Mouse (Mus musculus) CH12.LX (cell line): ENCODE data around the gene Sufu. TPM values are rescaled to one million over a fixed set of nuclear protein-coding genes. Genes with fewer than 3 reads are reported as not detected.

ENCODE experiments used
- DNase-seq: peaks from one replicate; pipeline ENCODE4 v3.0.0-alpha.2; 2013; ENCODE audit errors: extremely low read depth
- H3K27ac ChIP-seq: 2 replicates; pipeline ENCODE4 v1.5.1; 2012; ENCODE audit warnings: low read depth, mild to moderate bottlenecking, control low read depth, moderate library complexity; ENCODE audit not compliant: insufficient read depth
- H3K27me3 ChIP-seq: replicated peaks from 2 replicates; pipeline ENCODE3; 2012; ENCODE audit warnings: inconsistent platforms
- H3K36me3 ChIP-seq, 2 experiments: replicated peaks in 1 of 2; 2 replicates each; pipeline versions ENCODE3 to v1.6.1; 2012; ENCODE audit warnings: inconsistent platforms in 1 of 2, low read length in 1 of 2, mild to moderate bottlenecking in 1 of 2, mixed read lengths in 1 of 2, moderate library complexity in 1 of 2; ENCODE audit not compliant: control insufficient read depth in 1 of 2, insufficient read depth in 1 of 2
- H3K4me1 ChIP-seq, 2 experiments: 2 replicates each; pipeline ENCODE4 v1.6.1; 2012; ENCODE audit warnings: inconsistent platforms in 1 of 2, moderate library complexity in 1 of 2; ENCODE audit not compliant: insufficient read depth in 2 of 2, control insufficient read depth in 1 of 2
- H3K4me2 ChIP-seq: 2 replicates; pipeline ENCODE4 v1.6.1; 2012; ENCODE audit warnings: low read depth, mild to moderate bottlenecking, control low read depth; ENCODE audit not compliant: poor library complexity, insufficient read depth, severe bottlenecking
- H3K4me3 ChIP-seq, 3 experiments: fragments of 150-350 bp in 1 of 3; sonication (generic) in 1 of 3; replicated peaks in 1 of 3; 2 replicates each; pipeline versions ENCODE3 to v1.5.1; 2011 to 2012; ENCODE audit warnings: low read depth in 2 of 3, low read length in 2 of 3, mild to moderate bottlenecking in 2 of 3, moderate library complexity in 2 of 3, control low read depth in 1 of 3, improper control_type of control experiment in 1 of 3, inconsistent platforms in 1 of 3, mixed read lengths in 1 of 3; ENCODE audit not compliant: poor library complexity in 1 of 3
- H3K79me2 ChIP-seq: replicated peaks from 2 replicates; pipeline ENCODE4 v1.6.1; 2012; ENCODE audit warnings: mild to moderate bottlenecking, moderate library complexity; ENCODE audit not compliant: control insufficient read depth, poor library complexity, insufficient read depth, severe bottlenecking; ENCODE audit errors: extremely low read depth
- H3K9ac ChIP-seq: 2 replicates; pipeline ENCODE4 v1.6.1; 2012; ENCODE audit warnings: low read depth, mild to moderate bottlenecking, control low read depth, moderate library complexity; ENCODE audit not compliant: insufficient read depth
- H3K9me3 ChIP-seq: replicated peaks from 2 replicates; pipeline ENCODE3; 2012; ENCODE audit warnings: low read length, inconsistent platforms, mixed read lengths
- BHLHE40 ChIP-seq: IDR thresholded peaks from 2 replicates; pipeline ENCODE4 v1.6.1; 2011; ENCODE audit warnings: mild to moderate bottlenecking, low read depth, low read length, improper control_type of control experiment
- CTCF ChIP-seq, 2 experiments: IDR thresholded peaks in 1 of 2; conservative IDR thresholded peaks in 1 of 2; 2 replicates each; pipeline ENCODE4 v1.5.1; 2011 to 2012; ENCODE audit warnings: low read depth in 2 of 2, low read length in 2 of 2, improper control_type of control experiment in 1 of 2, inconsistent platforms in 1 of 2, mild to moderate bottlenecking in 1 of 2, moderate library complexity in 1 of 2
- EP300 ChIP-seq: IDR thresholded peaks from 2 replicates; pipeline ENCODE4 v1.6.1; 2011; ENCODE audit warnings: low read length, improper control_type of control experiment
- ETS1 ChIP-seq: conservative IDR thresholded peaks from 2 replicates; pipeline ENCODE4 v1.6.1; 2012; ENCODE audit warnings: low read depth, mild to moderate bottlenecking, inconsistent platforms, low read length, improper control_type of control experiment, moderate library complexity
- HCFC1 ChIP-seq: IDR thresholded peaks from 2 replicates; pipeline ENCODE4 v1.6.1; 2012; ENCODE audit warnings: low read depth, mild to moderate bottlenecking, inconsistent platforms, low read length, improper control_type of control experiment
- KAT2A ChIP-seq: IDR thresholded peaks from 2 replicates; pipeline ENCODE4 v1.6.1; 2012; ENCODE audit warnings: low read length, improper control_type of control experiment, inconsistent platforms; ENCODE audit not compliant: insufficient replicate concordance
- MAZ ChIP-seq: IDR thresholded peaks from 2 replicates; pipeline ENCODE4 v1.6.1; 2012; ENCODE audit warnings: low read depth, mild to moderate bottlenecking, inconsistent platforms, low read length, improper control_type of control experiment, moderate library complexity
- MXI1 ChIP-seq: IDR thresholded peaks from 2 replicates; pipeline ENCODE4 v1.6.1; 2011; ENCODE audit warnings: mild to moderate bottlenecking, low read depth, low read length, improper control_type of control experiment
- PAX5 ChIP-seq: IDR thresholded peaks from 2 replicates; pipeline ENCODE4 v1.6.1; 2012; ENCODE audit warnings: low read length, inconsistent platforms, mixed read lengths
- POLR2A ChIP-seq: IDR thresholded peaks from 2 replicates; pipeline ENCODE4 v1.6.1; 2011; ENCODE audit warnings: low read depth, mild to moderate bottlenecking, improper control_type of control experiment, low read length
- POLR2AphosphoS2 ChIP-seq: IDR thresholded peaks from 2 replicates; pipeline ENCODE4 v1.6.1; 2011; ENCODE audit warnings: low read depth, low read length, improper control_type of control experiment
- RAD21 ChIP-seq: IDR thresholded peaks from 2 replicates; pipeline ENCODE4 v1.6.1; 2011; ENCODE audit warnings: low read depth, mild to moderate bottlenecking, low read length, improper control_type of control experiment, moderate library complexity
- SMC3 ChIP-seq: IDR thresholded peaks from 2 replicates; pipeline ENCODE4 v1.6.1; 2011; ENCODE audit warnings: low read depth, low read length, improper control_type of control experiment
- TBP ChIP-seq: conservative IDR thresholded peaks from 2 replicates; pipeline ENCODE4 v1.6.1; 2011; ENCODE audit warnings: low read depth, low read length, improper control_type of control experiment
- TCF12 ChIP-seq: IDR thresholded peaks from 2 replicates; pipeline ENCODE4 v1.6.1; 2014; ENCODE audit warnings: low read depth, mild to moderate bottlenecking, inconsistent platforms, low read length, improper control_type of control experiment
- USF1 ChIP-seq: IDR thresholded peaks from 2 replicates; pipeline ENCODE4 v1.6.1; 2014; ENCODE audit warnings: low read depth, mild to moderate bottlenecking, inconsistent platforms, low read length, improper control_type of control experiment
- ZC3H11A ChIP-seq: IDR thresholded peaks from 2 replicates; pipeline ENCODE4 v1.6.1; 2012; ENCODE audit warnings: low read depth, mild to moderate bottlenecking, inconsistent platforms, low read length, improper control_type of control experiment
- dilution Hi-C: fragments of 300-500 bp; cut with MboI; formaldehyde crosslinking; loops from 2 replicates; pipeline ENCODE4 v1.14.3; 2020; ENCODE audit warnings: low sequenced_read_pairs; ENCODE audit not compliant: extremely low pct_unique_long_range_greater_than_20kb, extremely low pct_ligation_motif_present
- in situ Hi-C: fragments of 300-500 bp; cut with MboI; formaldehyde crosslinking; loops from 3 replicates; pipeline ENCODE4 v1.14.3; 2019; ENCODE audit warnings: low sequenced_read_pairs, low pct_ligation_motif_present, low pct_unique_long_range_greater_than_20kb, mixed read lengths
- polyA plus RNA-seq: library from polyadenylated mRNA; unstranded; fragments of >175 nt; gene quantifications from 2 replicates; pipeline ENCODE4 v1.2.1, GENCODE M21; 2012; ENCODE audit warnings: low read depth; ENCODE audit not compliant: insufficient read length
- total RNA-seq, 2 experiments: library from RNA; depleted of rRNA; stranded (reverse); fragments of 300-350 nt in 1 of 2; fragments of >200 nt in 1 of 2; gene quantifications; 2 replicates each; pipeline ENCODE4 v1.2.3; 2012 to 2014

Sufu gene
- total and polyA plus RNA-seq, 3 experiments: 3.6 to 22.6 (median 9.8) TPM

DNA sequence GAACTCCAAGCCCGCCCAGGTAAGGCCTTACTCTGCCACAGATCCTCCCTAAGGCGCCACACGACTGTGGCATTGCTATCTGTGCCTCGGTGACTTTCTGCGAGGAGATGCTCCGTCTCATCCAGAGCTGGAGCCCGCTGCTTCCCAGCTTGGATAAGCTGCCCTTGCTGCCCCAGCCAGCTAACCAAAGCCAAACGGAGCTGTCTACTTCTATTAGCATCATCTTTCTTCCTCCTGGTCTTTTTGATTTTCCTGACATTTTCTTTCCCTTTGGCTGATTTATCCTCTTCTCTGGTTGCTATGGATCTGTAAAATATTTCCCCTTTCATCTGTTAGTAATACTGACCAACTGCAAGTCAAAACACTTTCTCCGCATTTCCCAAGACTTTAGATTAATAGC lies 37.9 kb downstream of the Sufu start:
- Histone ChIP-seq H3K4me1 (no peaks in the 10 kb centered on the region), H3K4me3 (no peak overlapping the region), H3K27me3 (no peaks in the 10 kb centered on the region), H3K27ac (no peak overlapping the region), H3K79me2 (no peaks in the 10 kb centered on the region), H3K9ac (no peak overlapping the region), H3K9me3 (no peaks in the 10 kb centered on the region), H3K4me2 (no peak overlapping the region), H3K36me3 (peaks cover 3 to 71% of the 10 kb centered on the region in 2 experiments)
- in situ Hi-C loops: no loop called here
- dilution Hi-C loops: no loop called here
- DNase-seq: no peak
- TF ChIP-seq ZC3H11A: no peak
- TF ChIP-seq USF1: no peak
- no peak for TF ChIP-seq HCFC1
- no peak for TF ChIP-seq EP300
- TF ChIP-seq TCF12: no peak

DNA sequence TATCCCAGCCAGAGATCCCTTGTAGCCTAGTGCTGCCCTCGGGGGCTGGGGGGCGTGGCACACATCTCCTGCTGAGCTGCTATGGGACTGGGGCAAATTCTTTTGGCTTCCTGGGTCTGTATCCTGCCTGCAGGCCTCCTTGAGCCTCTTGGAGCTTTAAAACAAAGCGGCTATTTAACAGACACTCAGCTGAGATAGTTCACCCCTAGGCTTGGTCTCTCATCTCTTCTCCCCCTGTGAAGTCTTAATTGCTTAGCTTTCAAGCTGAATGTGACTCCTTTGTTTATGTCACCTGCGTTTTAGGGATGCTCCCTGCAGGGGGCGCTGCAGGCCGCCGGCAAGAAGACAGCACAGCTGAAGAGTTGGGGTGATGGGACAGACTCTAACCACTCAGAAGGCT lies 38.8 kb downstream of the Sufu start:
- Histone ChIP-seq H3K9me3 (no peaks in the 10 kb centered on the region), H3K36me3 (peaks cover 3 to 74% of the 10 kb centered on the region in 2 experiments), H3K4me2 (no peak overlapping the region), H3K79me2 (no peaks in the 10 kb centered on the region), H3K4me1 (no peaks in the 10 kb centered on the region), H3K27me3 (no peaks in the 10 kb centered on the region), H3K4me3 (no peak overlapping the region), H3K9ac (no peak overlapping the region), H3K27ac (no peak overlapping the region)
- dilution Hi-C loops (no loop called here), in situ Hi-C loops (loop anchor here (5.0 kb wide), 1 partner anchor 38 kb away; the partner anchor contains the start of genes Actr1a and Sufu)
- TF ChIP-seq ETS1 (no peak), CTCF (conservative IDR thresholded peaks at IDR 0.05 in 1 of 2, IDR thresholded peaks at IDR 0.05 in 1 of 2; ENCODE audit: low read depth in 2 of 2, low read length in 2 of 2) (peak; percentile 42 to 66), MXI1 (no peak), RAD21 (peak; percentile 46), PAX5 (no peak), SMC3 (peak; percentile 31)
- peak; percentile 26 for DNase-seq

DNA sequence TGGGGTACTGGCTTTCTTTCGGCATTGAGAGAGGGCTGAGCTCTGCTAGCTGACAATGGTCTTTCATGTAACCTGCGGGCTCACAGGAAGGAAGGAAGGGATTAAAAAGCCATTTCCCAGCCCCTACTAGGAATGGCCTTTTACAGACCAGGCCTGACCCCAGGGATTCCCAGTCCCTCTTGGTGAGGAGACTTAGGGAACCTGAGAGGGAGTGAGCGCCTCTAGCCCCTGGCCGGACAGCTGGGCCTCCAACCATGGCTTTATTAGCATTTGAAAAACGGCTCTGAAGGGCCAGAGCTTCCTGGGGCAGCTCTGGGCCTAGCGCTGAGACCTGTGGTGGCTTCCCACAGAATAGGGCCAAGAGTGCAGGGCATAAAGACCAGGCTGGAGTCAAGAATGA lies 46.8 kb downstream of the Sufu start:
- no peak overlapping the region for H3K9ac ChIP-seq
- in situ Hi-C loops: no loop called here
- H3K79me2 ChIP-seq: no peaks in the 10 kb centered on the region
- dilution Hi-C loops: no loop called here
- peaks cover 0 to 56% of the 10 kb centered on the region in 2 experiments for H3K36me3 ChIP-seq
- H3K4me1 ChIP-seq: peaks cover 0 to 13% of the 10 kb centered on the region in 2 experiments; a peak in 2 of 4 replicates
- no peaks in the 10 kb centered on the region for H3K27me3 ChIP-seq
- no peak overlapping the region for H3K4me3 ChIP-seq
- no peak for DNase-seq
- H3K9me3 ChIP-seq: no peaks in the 10 kb centered on the region
- H3K4me2 ChIP-seq: no peak overlapping the region
- no peak for TF ChIP-seq BHLHE40
- TF ChIP-seq TCF12: no peak
- TF ChIP-seq POLR2AphosphoS2: no peak
- TF ChIP-seq MAZ: no peak
- TF ChIP-seq POLR2A: no peak
- no peak for TF ChIP-seq KAT2A
- no peak for TF ChIP-seq TBP
- H3K27ac ChIP-seq: no peak overlapping the region
